Mouse (Mus musculus): ENCODE measurements around the gene Gh. TPM values are rescaled to one million over a fixed set of nuclear protein-coding genes. Genes with fewer than 3 reads are reported as not detected.

Gh gene
- total RNA-seq (2023): 10 to 100 TPM; 10.4 to 10.9 TPM

DNA sequence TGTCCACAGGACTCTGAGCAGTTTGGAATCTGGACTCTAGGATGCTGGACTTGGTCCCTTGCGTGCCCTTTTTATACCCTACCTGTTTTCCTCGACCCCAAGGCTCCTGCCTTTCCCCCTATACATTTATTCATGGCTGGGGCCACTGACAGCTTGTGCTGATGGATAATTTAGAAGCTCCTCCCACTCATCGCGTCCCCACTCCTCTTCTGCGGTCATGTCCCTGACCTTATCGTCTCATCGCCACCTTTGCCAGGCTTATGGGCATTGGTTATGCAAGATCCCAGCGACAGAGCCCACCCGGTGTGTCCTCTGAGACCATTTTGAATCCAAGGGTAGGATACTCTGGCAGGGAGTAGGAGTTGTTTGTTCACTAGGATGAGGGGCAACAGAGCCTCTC lies at the start of gene Gh:
Gene Gh (minus strand): TSS at position 101 of the 400 bp plus-strand sequence.

GRCm38 (mm10) chr11:106314333-106314812 lies 12.7 kb upstream of the Gh start, which contains the start of gene Cd79b:
Gene Cd79b (minus strand): TSS chr11:106314762.

DNA sequence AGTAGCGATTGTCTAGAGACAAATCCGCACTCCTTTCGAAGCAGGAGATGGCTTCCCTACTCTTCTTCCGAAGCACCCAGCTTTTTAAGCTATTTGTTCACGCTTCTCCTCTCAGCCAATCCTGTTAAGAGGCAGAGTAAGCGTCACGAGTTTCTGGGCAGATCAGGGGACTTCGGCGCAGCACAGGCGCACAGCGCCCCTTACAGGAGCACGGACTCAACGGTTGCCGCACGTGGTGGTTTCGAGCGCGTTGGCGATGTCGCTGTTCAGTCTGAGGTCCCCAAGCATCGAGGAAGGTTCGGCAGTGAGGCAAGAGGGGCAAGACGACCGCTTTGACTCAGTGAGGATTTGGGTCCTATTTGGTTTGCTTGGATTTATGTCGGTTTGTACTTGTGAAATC lies 25.2 kb downstream of the Gh start, which contains the start of gene Tcam1:
Gene Tcam1 (plus strand): TSS at position 219 of the 400 bp plus-strand sequence.

DNA sequence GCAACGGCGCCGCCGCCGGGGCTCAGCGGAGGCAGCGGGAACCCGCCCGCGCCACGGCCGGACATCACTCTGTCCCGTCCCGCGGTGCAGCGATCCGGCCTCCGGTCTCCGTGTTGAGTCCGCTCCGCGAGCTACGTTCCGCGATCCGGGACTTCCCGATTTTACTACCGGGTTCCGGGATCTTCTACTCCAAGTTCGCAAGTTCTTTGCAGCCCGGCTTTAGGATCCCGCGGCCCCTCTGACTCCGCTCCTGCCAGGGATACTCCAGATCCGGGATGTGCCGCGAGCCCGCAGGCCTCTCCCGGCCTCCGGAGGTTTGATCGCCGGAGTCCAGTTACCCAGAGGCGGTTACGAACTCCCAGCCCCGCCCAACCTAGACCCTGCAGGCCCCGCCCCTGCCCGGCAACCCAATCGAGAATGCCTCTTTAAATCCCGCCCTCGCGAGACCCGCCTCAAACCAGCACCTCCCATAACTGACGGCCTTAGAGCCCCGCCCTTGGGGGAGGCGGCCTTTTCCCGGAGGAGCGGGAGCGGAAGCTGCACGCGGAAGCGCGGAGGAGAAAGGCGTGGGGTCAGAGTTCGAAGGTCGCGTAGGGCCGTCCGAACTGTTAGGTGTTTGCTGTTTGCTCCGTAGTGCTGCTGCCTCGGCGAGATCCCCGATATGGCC lies 28.9 kb downstream of the Gh start, which contains the start of gene Smarcd2:
Gene Smarcd2 (minus strand): TSS at position 329 of the 667 bp plus-strand sequence.

GRCm38 (mm10) chr11:106255685-106256451 lies 45.8 kb downstream of the Gh start, which contains the start of the genes Ftsj3 and Psmc5:
Gene Ftsj3 (minus strand): TSS chr11:106256079.
Gene Psmc5 (plus strand): TSS chr11:106256154.

Other genes starting within 250 kb of the Gh start
- gene Taco1, start 235.8 kb downstream of the Gh start, total RNA-seq (2023): 10 to 100 TPM in 1 of 2 experiments, 1 to 10 TPM in 1; 7.7 to 12.7 TPM
- gene Map3k3, start 217.3 kb downstream of the Gh start, total RNA-seq (2023): 100 to 1,000 TPM; 121 to 133 TPM
- gene Gm10840, start 141.0 kb downstream of the Gh start, total RNA-seq (2023): 10 to 100 TPM in 1 of 2 experiments, 1 to 10 TPM in 1; 4.0 to 15.8 TPM
- 100 to 1,000 TPM; 463 to 554 TPM for gene Limd2, start 141.0 kb downstream of the Gh start, total RNA-seq (2023)
- 10 to 100 TPM; 41.1 to 48.4 TPM for gene Strada, start 99.7 kb downstream of the Gh start, total RNA-seq (2023)
- 10 to 100 TPM; 44.7 to 47.6 TPM for gene Ccdc47, start 85.5 kb downstream of the Gh start, total RNA-seq (2023)
- 10 to 100 TPM; 74.1 to 75.4 TPM for gene Ddx42, start 84.9 kb downstream of the Gh start, total RNA-seq (2023)
- gene Ftsj3, start 45.8 kb downstream of the Gh start, total RNA-seq (2023): 10 to 100 TPM; 73.2 to 73.5 TPM
- gene Psmc5, start 45.7 kb downstream of the Gh start, total RNA-seq (2023): 10 to 100 TPM; 54.6 to 62.8 TPM
- gene Smarcd2, start 28.9 kb downstream of the Gh start, total RNA-seq (2023): 100 to 1,000 TPM; 164 to 173 TPM
- gene Tcam1, start 25.2 kb downstream of the Gh start, total RNA-seq (2023): under 1 TPM in 1 of 2 experiments, not detected in 1; 0.18 TPM
- 1,000 to 10,000 TPM; 1,785 to 1,834 TPM for gene Cd79b, start 12.9 kb upstream of the Gh start, total RNA-seq (2023)
- gene Scn4a, start 51.4 kb upstream of the Gh start, total RNA-seq (2023): 10 to 100 TPM; 22.0 to 23.5 TPM
- gene Prr29, start 63.6 kb upstream of the Gh start, total RNA-seq (2023): not detected
- 100 to 1,000 TPM; 104 to 109 TPM for gene Icam2, start 86.2 kb upstream of the Gh start, total RNA-seq (2023)
- gene Ern1, start 186.0 kb upstream of the Gh start, total RNA-seq (2023): 10 to 100 TPM; 10.3 to 11.7 TPM